Mouse (Mus musculus) c-Kit-positive CD71-positive TER-119-positive erythroid progenitor cells, embryonic 14.5 days (primary cell): ENCODE data around the gene Crebrf.
A peak's percentile ranks its signal among the peaks of the same experiment; 100 is the strongest.

Experiments used
- DNase-seq: peaks from one replicate; pipeline ENCODE4 v3.0.0-alpha.2; 2013; ENCODE audit warnings: low spot score

Crebrf gene

DNA sequence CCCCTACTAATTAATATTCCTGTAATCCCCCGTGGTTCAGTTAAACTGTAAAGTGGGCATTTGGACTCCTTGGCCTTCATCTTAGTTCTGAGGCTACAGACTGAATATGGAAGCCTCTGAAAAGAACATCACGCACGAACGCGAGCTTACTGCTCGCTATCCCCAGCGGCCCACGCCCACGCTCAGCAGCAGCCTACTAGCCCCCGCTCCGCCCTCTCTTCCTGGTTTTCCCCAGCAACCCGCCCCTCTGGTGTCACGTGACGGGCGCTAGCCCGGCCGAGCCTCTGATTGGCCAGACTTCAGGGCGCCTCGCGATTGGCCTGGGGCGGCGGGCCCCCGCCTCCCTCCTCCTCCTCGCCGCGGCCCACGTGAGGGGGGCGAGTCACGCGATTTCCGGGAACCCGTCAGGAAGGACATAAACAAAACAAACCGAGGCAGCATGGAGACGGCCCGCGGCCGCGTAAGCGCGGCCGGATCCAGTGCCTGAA is at the start of gene Crebrf:
Gene Crebrf (plus strand): TSS at position 380 of the 488 bp plus-strand sequence.
- DNase-seq, result peak; percentile 97

DNA sequence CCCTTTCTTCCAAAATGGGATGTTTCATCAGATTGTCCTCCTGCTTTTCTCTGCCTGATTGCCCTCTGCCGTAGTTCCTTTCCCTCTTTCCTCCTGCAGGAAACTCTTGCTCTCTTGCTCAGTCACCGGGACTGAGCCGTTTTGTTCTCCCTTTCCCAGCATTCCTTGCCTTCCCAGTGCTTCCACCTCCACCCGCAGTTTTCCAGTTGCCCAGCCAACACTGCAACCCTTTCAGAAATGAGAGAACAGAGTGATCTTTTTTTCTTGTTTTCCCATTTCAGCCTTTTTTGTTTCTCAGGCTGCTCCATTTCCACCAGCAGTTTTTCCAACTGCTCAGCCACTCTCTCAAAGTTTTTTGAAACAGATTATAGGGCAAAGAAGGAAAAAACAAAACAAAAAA is 44.2 kb upstream of the Crebrf start:
- no peak for DNase-seq

DNA sequence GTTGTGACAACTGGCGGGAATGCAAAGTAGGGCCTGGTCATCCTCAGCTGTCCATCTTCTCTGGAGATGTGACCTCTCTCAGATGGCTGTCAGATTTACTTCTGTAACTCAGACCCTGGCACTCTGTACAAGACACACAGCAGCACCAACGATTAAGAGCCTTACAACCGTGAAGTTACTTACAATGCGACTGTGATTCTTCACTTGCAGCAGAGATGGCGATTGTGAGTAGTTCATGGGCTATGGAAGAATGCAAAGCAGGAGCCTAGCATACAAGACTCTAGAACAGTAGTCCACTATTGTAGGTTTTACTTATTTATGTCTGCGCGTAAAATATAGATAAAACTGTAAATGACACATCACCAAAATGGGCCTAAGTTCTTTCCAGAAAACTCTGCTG is 39.6 kb upstream of the Crebrf start:
- DNase-seq, result no peak

DNA sequence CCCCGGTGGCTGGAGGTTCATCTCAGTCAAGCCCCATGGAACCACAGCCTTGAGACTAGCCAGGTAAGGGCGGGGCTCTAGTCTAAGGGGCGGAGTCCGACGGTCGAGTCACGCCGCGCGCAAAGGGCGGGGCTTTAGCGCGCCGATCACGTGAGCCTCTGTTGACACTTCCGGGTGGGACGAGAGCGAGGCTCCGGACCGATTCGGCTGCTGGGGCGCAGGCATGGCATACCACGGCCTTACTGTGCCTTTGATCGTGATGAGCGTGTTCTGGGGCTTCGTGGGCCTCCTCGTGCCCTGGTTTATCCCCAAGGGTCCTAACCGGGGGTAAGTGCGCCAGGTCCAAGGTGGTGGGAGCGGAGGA is 39.2 kb upstream of the Crebrf start:
- peak; percentile 90 for DNase-seq

DNA sequence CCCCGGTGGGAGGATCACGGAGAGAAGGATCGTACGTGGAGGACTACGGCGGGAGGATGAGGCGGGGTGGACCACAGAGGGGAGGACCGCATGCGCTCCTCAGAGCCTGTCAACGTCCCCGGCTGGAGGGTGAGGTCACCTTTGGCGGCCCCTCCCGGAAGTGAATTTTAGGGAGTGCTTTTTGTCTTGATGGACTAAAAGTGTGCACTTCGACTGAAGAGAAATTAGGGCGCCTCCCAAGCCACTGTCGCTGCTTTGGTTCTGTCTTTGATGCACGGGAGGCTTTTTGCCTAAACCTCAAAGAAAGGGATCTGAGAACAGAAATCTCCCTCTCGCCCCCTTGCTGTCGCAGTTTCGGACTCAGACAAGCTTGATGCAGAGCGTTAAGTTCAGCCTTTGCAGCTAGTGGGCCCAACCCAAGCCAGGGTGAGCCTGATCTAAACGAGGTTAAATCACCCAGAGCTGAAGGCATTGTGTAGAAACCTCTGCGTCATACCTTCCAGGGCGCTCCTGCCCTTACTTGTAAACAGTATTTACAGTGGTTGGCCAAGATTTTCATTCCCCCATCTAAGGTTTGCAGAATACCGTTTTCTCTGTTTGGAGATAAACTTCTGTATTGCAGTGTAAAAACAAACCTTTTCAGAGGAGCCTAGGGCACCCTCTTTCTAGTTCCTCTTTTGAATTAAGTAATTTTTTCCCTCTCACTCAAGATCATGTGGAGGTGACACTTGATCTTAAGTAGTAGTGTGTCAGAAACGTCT is 38.7 kb upstream of the Crebrf start:
- DNase-seq, result no peak

DNA sequence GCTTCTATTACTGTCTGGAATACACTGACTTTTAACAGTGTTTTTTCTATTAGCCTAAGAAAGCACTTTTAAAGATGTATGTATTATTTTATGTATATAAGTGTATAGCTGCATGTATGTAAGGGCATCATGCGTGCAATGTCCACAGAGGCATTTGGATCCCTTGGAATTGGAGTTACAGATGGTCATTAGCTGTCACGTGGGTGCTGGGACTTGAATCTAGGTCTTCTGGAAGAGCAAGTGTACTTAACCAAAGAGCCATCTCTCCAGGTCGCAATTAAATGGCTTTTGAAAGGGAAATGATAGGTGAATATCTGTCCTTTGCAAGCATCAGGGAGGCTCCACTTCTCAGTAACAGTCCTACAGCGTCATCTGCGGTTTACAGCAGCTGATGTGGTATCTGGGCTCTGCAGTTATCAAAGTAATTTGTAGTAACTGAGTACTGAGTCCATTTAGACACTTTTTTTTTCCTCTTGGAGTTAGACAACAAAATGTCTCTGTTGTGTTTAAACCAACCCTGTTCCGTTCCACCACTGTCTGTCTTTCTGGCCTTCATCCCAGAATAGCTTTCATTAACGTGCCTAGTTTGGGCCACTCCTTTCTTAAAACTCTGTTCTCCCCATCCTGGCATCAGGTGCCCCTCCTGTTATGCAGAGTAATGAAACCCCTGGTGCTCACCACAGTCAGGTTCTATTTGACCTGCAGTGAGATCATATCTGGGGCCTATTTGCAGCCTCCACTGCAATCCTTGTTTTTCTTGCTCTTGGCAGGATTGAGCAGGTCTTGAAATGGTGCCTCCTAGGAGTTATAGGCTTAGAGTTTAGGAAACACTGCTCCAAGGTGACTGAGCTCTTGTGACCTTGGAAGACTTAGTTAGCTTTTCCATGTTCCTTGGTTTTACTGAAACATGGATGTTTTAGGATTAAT is 37.5 kb upstream of the Crebrf start:
- peak; percentile 60 for DNase-seq

DNA sequence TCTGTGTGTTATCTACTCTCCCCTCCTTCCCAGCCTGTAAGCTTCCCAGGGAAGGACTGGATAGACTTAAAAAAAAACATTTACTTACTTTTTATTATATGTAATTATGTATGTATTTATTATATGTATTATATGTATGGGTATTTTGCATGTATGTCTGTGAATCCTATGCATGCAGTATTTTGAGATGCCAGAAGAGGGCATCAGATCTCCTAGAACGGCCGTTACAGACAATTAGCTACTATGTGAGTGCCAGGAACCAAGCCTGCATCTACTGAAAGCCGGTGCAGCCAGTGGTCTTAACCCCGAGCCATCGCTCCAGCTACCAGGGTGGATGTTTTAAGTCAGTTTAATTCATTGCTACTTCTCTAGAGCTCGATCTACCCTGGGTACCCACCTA is 34.2 kb upstream of the Crebrf start:
- DNase-seq, result no peak

DNA sequence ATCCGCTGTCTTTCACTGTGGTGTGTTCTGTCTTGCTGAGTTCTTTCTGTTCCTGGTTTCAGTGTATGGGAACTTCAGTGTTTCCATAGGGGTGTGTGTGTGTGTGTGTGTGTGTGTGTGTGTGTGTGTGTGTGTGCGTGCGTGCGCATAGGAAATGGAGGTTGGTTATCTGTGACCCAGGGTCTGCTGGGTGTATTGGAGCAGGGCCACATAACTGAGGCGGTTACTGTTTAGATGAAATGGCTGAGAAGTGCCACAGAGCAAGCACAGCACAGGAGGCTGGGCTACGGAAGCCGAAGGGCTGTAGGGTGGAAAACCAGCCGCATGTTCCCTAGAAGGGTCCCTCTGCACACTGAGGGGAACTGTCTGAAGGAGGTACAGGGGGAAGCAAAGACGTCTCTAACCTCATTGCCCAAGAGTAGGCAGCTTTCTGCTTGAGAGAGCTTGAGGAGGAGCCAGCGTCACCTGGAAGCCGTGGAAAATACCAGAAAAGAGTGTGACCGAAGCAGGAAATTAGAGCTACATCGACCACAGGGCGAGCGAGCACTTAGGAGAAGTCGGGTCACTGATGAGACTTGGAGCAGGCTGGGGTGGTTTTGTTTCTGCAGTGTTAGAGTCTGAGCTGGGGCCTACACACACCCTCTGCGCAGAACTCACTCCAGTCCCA is 29.0 kb upstream of the Crebrf start:
- no peak for DNase-seq

DNA sequence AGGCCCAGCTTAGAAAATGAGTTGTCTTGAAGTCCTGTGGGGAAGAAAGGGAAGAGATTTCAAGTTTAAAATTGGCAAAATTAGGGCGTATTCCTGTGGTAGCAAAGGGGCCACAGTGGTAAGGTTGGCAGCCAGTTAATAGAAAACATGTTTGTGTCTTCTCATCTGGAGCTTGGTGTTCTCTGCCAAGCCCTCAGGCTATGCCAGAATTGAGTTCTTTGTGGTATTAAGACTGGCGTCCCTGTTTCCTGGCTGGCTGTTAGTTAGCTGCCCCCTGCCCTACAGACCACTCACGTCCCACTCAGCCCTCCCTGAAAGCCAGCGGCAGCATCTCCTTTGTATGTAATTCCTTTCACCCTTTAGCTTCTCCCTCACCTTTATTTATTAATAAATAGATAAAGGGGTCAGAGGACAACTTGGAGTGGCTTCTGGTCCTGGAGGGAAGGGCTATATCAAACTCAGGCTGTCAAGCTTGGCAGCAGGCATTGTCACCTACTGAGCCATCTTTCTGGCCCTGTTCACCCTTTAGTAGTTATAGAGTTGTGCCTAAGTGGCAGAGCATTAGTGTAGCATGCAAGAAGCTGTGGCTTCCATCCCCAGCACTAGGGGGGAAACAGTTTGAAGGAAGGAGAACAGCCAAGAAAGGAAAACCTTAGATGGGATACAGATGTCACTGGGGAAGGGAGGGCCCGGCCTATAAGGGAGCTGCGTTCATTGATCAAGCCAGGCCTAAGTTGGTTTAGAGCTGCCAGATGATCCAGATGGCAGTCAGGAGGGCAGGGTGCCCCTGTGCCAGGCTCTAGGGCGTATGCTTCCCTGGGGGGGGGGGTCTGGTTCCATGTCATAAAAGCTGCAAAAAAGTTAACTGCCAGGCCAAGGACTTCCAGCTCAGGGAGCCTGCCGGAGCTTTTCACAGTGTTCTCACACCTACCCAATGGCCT is 26.4 kb upstream of the Crebrf start:
- no peak for DNase-seq

DNA sequence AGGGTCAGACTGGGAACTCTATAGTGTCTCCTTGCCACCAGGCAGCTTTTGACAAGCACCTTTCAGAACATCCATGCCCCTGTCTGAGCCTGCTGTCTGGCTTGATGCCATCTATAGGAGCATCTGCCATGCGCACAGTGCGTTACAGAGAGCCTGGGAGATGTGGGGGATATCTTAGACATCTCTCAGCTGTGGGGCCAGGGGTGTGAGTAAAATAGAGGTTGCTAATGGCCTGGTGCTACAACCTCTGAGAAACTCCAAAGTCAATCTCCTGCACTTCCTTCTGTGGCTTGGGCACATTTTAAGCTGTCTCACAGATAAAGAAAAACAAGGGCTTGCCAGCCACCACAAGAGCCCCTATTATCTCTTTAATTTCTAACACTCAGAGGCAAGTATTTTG is 25.6 kb upstream of the Crebrf start:
- no peak for DNase-seq

DNA sequence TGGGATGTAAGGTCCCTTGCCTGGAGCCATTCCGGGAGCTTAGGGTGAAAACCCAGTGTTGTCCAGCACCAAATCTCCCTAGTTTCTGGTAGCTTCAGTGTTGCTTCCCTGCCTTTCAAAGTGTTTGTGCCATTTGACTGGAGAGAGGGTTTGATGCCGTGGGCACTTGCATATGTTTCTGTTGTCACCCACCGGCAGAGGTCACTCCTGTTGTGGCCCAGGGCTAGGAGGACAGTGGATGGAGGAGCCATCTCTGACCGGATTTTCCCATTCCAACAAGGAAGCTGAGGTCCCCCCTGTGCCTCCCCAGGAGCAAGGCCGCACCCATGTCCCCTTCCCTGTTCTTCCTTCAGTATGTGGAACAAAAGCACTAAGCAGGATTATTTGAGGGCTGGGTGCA is 25.2 kb upstream of the Crebrf start:
- no peak for DNase-seq

DNA sequence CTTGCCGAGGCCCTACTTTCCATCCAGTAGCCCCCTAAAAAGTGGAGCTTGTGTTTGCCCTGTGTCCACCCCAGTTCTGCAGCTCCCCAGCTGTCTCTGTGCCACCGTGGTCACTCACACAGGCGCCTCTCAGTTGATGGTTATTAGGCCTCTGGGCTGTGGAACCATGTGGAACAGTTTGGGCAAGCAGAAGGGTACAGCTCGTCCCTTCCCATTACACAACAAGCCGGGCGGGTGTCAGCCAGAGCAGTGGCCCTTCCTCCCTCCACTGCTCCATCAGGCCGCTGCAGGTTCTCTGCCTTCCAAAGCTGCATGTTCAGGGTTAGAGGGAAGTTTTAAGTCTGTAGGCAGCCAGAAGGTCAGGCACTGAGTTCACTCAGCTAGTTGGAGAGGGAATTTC is 24.3 kb upstream of the Crebrf start:
- DNase-seq, result no peak

DNA sequence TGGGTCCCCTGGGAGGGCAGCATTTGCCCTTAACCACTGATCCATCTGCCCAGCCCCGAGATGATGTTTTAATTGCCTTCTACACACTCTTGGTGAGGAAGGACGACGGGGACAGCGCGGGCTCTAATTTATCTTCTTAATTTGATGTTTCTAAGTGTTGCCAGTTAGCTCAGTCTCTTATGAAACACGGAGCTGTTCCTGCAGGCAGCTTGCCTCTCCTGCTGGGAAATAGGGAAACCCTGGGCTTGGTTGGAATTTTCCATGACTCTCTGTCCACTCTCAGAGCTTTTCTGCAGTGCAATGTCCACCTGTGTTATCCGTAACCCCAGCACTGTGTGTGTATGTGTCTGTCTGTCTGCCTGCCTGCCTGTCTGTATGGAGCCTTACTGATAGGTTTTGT is 22.0 kb upstream of the Crebrf start:
- DNase-seq, result no peak

DNA sequence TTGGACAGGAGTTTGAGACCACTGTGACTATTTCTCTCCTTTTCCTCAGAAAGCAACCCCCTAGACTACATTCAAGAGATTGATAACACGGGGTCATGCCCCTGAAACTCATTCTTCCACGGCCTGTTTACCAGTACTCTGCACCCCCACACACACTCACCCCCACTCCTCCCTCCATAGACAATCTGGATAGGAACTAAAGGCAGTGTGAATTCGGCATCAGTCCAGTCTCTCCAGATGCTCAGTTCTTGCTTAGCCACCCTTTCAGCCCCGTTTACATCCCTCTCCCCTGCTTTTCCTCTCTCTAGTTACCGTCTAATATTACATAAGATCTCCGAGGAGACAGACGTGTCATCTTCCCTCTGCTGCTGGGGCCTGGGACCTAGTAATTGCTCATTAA is 21.3 kb upstream of the Crebrf start:
- DNase-seq, result no peak

DNA sequence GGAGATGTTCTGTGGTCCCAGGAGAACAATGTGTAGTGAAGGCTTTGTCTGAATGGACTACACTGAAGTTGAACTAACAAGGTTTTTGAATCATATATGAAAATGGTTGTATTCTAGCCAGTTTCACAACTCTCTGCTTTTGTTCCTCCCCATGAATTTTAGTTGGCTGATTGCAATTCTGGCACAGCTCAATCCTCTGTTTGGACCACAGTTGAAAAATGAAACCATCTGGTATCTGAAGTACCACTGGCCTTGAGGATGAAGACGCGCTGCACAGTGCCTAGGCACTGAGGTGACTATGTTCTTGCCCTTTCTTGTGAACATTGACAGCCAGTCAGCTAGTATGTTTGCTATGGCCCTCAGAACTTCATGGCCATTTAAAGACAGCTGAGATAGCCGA is 20.3 kb upstream of the Crebrf start:
- no peak for DNase-seq

DNA sequence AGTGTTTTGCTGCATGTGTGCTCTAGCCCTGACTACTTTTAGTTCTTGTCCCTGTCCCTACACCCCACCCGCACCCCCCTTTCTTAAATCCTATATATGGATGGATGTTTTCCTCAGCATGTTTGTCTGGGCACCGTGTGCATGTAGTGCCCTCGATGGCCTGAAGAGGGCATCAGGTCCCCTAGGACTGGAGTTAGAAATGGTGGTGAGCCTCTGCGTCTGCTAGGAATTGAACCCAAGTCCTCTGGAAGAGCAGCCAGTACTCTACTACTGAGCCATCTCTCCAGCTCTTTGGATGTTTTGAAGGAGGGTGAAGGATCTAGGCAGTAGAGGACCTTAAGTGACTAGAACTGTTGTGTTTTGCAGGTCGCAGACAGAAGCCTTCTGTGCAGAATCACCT is 16.6 kb upstream of the Crebrf start:
- no peak for DNase-seq

DNA sequence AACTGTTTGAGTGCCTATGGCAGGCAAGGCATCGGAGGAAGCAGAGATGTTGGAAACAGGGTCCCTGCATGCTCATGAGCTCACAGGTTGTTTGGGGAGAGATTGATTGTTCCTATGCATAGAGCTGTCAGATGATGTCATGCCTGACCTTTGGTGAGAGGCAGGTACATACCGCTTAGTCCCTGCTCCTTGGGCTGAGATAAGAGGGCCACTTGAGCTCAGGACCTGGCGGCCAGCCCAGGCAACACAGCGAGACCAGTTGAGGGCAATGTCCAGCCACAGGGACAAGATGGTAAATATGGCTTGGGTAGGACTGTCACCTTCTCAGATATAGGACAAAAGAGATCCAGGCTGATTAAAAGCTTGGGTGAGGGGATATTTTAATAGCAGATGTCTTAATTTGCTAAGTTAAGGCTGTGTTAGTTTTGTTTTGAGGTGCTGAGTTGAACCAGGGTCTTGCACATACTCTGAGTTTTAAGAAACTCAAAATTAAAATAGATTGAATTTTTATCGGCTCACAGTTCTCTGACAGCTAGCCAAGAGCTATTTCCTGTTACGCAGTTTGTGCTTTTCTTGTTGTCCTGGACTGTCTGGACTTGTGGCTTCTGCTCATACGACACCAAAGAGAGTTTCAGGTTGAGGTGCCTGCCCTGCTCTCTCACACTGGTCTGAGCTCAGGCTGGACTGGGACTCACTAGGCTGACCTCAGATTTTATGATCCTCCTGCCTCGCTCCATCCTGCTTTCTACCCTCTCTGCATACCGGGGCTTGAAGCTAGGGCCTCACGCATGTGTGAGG is 15.4 kb upstream of the Crebrf start:
- no peak for DNase-seq

DNA sequence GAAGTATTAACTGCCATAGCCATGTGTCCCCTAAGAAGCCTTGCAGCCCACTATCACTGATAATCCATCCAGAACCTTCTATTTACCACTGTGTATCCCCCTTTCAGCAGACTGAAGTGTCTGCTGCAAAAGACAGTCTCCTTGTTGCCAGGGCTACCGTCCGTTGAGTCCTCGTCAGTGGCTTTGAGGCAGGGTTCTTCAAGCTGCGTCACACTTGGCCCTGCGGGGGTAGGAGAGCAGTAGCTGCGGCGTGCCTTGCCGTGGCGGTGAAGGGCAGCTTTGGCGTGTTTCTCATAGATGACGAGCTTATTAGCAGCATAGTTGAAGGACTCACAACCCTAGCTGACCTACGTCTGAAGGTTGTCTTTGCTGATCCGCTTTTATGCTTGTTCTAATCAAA is 13.9 kb upstream of the Crebrf start:
- no peak for DNase-seq

DNA sequence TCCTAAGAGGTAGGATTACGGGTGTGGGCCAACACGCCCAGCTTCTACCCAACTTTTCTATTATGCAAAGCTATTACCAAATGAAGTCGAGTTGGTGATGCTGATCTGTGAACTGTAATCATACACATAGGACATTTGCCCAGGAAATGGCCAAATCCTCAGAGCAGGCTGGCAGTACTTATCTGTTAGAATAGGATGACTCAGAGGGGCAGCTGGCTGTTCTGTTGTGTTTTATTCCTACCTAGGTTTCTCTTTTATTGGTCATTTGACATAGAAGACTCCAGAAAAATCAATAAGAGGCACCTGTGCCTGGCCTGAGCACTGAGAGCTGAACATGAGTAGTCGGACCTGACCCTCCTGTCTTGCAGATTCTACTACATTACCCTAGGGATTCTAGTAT is 12.8 kb upstream of the Crebrf start:
- no peak for DNase-seq

DNA sequence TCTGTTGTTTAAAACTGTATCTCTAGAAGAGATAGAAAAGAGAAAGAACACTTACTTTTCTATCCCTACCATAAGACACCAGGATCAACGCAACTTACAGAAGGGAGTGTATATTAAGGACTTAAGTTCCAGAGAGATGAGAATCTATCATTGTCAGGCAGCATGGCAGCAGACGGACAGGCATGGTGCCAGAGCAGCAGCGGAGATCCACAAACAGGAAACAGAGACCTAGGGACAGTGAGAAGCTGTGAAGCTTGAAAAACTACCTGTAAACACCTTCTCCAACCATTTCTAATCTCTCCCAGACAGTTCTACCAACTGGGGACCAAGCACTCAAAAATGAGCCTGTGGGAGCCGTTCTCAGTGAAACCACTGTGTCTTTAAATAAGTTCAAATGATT is 11.8 kb upstream of the Crebrf start:
- no peak for DNase-seq
